Mouse (Mus musculus) layer of hippocampus, adult 2 months (tissue): ENCODE data around the gene Gm9887. TPM values are rescaled to one million over a fixed set of nuclear protein-coding genes. Genes with fewer than 3 reads are reported as not detected.

Source experiments
- DNase-seq, 2 experiments: peaks; one replicate each; pipeline ENCODE4 v3.0.0; 2022; ENCODE audit warnings: low spot score in 2 of 2
- H3K27ac ChIP-seq: fragments of 200-600 bp; 2 replicates; pipeline ENCODE4 v1.8.1; 2022
- H3K4me3 ChIP-seq: fragments of 200-600 bp; 2 replicates; pipeline ENCODE4 v1.8.1; 2022; ENCODE audit warnings: mild to moderate bottlenecking
- CTCF ChIP-seq: fragments of 200-600 bp; conservative IDR thresholded peaks from 2 replicates; pipeline ENCODE4 v1.8.1; 2022; ENCODE audit warnings: antibody characterized with exemption, mild to moderate bottlenecking, moderate library complexity
- long read RNA-seq, 2 experiments: library from polyadenylated mRNA; stranded (forward); transcript quantifications; one replicate each; pipeline ENCODE4 v2.0.0; 2021; ENCODE audit warnings: borderline mapping rate in 2 of 2
- total RNA-seq, 2 experiments: library from RNA; stranded (reverse); gene quantifications; 2 replicates each; pipeline ENCODE4 v1.2.3; 2021

Gm9887 gene
- total RNA-seq, result 1 to 10 TPM in 1 of 2 experiments, under 1 TPM in 1; 0.61 to 1.1 TPM
- long read RNA-seq, experiment 1, partial matches to known transcripts, result 0 of 1 reads
- long read RNA-seq, experiment 1, other reads (novel, unspliced or antisense), result 0 of 1 reads
- long read RNA-seq, experiment 2, result 0 reads

GRCm38 (mm10) chr12:69371854-69372671 is at the start of gene Gm9887, which contains the start of gene Arf6:
TSS of gene Gm9887 (minus strand) at chr12:69372458.
TSS of gene Arf6 (plus strand) at chr12:69372150.
- peak within 1 kb of the TSS; percentile 97 for H3K27ac ChIP-seq
- TF ChIP-seq CTCF, result no peak
- peak within 1 kb of the TSS; percentile 98 for H3K4me3 ChIP-seq
- DNase-seq, result peak; percentile 97 to 99

GRCm38 (mm10) chr12:69420716-69421115 is 48.5 kb upstream of the Gm9887 start:
- no peak for TF ChIP-seq CTCF
- Histone ChIP-seq H3K27ac (no peak overlapping the region), H3K4me3 (no peak overlapping the region)
- DNase-seq, result no peak

GRCm38 (mm10) chr12:69419606-69420005 is 47.3 kb upstream of the Gm9887 start:
- H3K27ac ChIP-seq, result no peak overlapping the region
- H3K4me3 ChIP-seq, result no peak overlapping the region
- DNase-seq, result no peak
- no peak for TF ChIP-seq CTCF

- no peak for TF ChIP-seq CTCF
- H3K4me3 ChIP-seq, result no peak overlapping the region
- H3K27ac ChIP-seq, result no peak overlapping the region
- peak in 1 of 2 experiments; percentile 33 for DNase-seq
Observed at GRCm38 (mm10) chr12:69419017-69419605, 46.9 kb upstream of the Gm9887 start.

- H3K4me3 ChIP-seq, result no peak overlapping the region
- no peak overlapping the region for H3K27ac ChIP-seq
- DNase-seq, result no peak
Observed at GRCm38 (mm10) chr12:69418606-69419005, 46.3 kb upstream of the Gm9887 start.

GRCm38 (mm10) chr12:69417701-69418291 is 45.5 kb upstream of the Gm9887 start:
- DNase-seq, result no peak
- H3K4me3 ChIP-seq, result no peak overlapping the region
- TF ChIP-seq CTCF, result no peak
- no peak overlapping the region for H3K27ac ChIP-seq

More at GRCm38 (mm10) chr12:69418606-69419005, 46.3 kb upstream of the Gm9887 start:
- TF ChIP-seq CTCF, result no peak

GRCm38 (mm10) chr12:69416793-69417192 is 44.5 kb upstream of the Gm9887 start:
- no peak for DNase-seq
- Histone ChIP-seq H3K27ac (no peak overlapping the region), H3K4me3 (no peak overlapping the region)
- TF ChIP-seq CTCF, result no peak

GRCm38 (mm10) chr12:69414826-69415572 is 42.7 kb upstream of the Gm9887 start:
- no peak for TF ChIP-seq CTCF
- no peak for DNase-seq
- Histone ChIP-seq H3K27ac (no peak overlapping the region), H3K4me3 (no peak overlapping the region)

- no peak overlapping the region for H3K4me3 ChIP-seq
- no peak for TF ChIP-seq CTCF
- DNase-seq, result no peak
- H3K27ac ChIP-seq, result no peak overlapping the region
Observed at GRCm38 (mm10) chr12:69413303-69413702, 41.0 kb upstream of the Gm9887 start.

- Histone ChIP-seq H3K4me3 (no peak overlapping the region), H3K27ac (no peak overlapping the region)
- DNase-seq, result no peak
- TF ChIP-seq CTCF, result no peak
Observed at GRCm38 (mm10) chr12:69411936-69412335, 39.7 kb upstream of the Gm9887 start.

GRCm38 (mm10) chr12:69410767-69411166 is 38.5 kb upstream of the Gm9887 start:
- Histone ChIP-seq H3K4me3 (no peak overlapping the region), H3K27ac (no peak overlapping the region)
- no peak for TF ChIP-seq CTCF
- no peak for DNase-seq

- Histone ChIP-seq H3K27ac (no peak overlapping the region), H3K4me3 (no peak overlapping the region)
- no peak for DNase-seq
- no peak for TF ChIP-seq CTCF
Observed at GRCm38 (mm10) chr12:69402594-69403167, 30.4 kb upstream of the Gm9887 start.
